Mouse (Mus musculus) limb, embryonic 10.5 days (tissue): ENCODE results near the gene Gm5039. TPM values are rescaled to one million over a fixed set of nuclear protein-coding genes. Genes with fewer than 3 reads are reported as not detected.
A peak's percentile ranks its signal among the peaks of the same experiment; 100 is the strongest.
"Not testable (repeated sequence)": the region's sequence is repeated elsewhere in the genome, so short reads cannot be mapped to it uniquely, and the experiment has no call there.

ENCODE experiments used
- DNase-seq: peaks from one replicate; pipeline ENCODE4 v3.0.0-alpha.2; 2017; ENCODE audit warnings: low spot score
- H3K27ac ChIP-seq: fragments of 300-500 bp; sonication (generic); 2 replicates; pipeline ENCODE4 v1.5.1; 2016; ENCODE audit warnings: mild to moderate bottlenecking
- H3K27me3 ChIP-seq: fragments of 300-500 bp; sonication (generic); 2 replicates; pipeline ENCODE4 v1.6.1; 2016; ENCODE audit warnings: low read depth, mild to moderate bottlenecking; ENCODE audit not compliant: poor library complexity, severe bottlenecking
- H3K36me3 ChIP-seq: fragments of 300-500 bp; sonication (generic); 2 replicates; pipeline ENCODE4 v1.6.1; 2016; ENCODE audit warnings: mild to moderate bottlenecking, moderate library complexity
- H3K4me1 ChIP-seq: fragments of 300-500 bp; sonication (generic); 2 replicates; pipeline ENCODE4 v1.6.1; 2016
- H3K4me3 ChIP-seq: fragments of 300-500 bp; sonication (generic); 2 replicates; pipeline ENCODE4 v1.5.1; 2016; ENCODE audit warnings: mild to moderate bottlenecking, moderate library complexity
- H3K9me3 ChIP-seq: fragments of 300-500 bp; sonication (generic); replicated peaks from 2 replicates; pipeline ENCODE4 v1.6.1; 2016; ENCODE audit warnings: mild to moderate bottlenecking
- WGBS: fragments of 180-500 bp; shearing (Covaris S2); methylation state at CpG from one replicate; pipeline ENCODE4 v1.1.7; 2016; 5-methylcytosine and 5-hydroxymethylcytosine counted together
- polyA plus RNA-seq: library from polyadenylated mRNA; unstranded; fragments of >200 nt; fragmentation: Nextera tagmentation; extraction: Ambion mirVana; gene quantifications from 2 replicates; pipeline ENCODE4 v1.2.1, GENCODE M21; 2016

The Gm5039 gene
- not detected in 2 replicates for polyA plus RNA-seq

GRCm38 (mm10) chr12:88323926-88324325, at the start of gene Gm5039:
Gm5039 (minus strand) TSS chr12:88324026.
- H3K4me1 ChIP-seq, H3K27me3 ChIP-seq, H3K27ac ChIP-seq, H3K4me3 ChIP-seq, H3K36me3 ChIP-seq, DNase-seq, H3K9me3 ChIP-seq: not testable (repeated sequence)
- WGBS: 91% methylated on average over 2 of the region's 2 CpGs

GRCm38 (mm10) chr12:88372018-88372417, 48.2 kb upstream of the Gm5039 start:
- Histone ChIP-seq H3K9me3 (no peaks in the 10 kb centered on the region), H3K27me3 (no peaks in the 10 kb centered on the region), H3K36me3 (no peaks in the 10 kb centered on the region), H3K4me1 (no peaks in the 10 kb centered on the region), H3K27ac (no peak overlapping the region), H3K4me3 (no peak overlapping the region)
- 83% methylated on average over 5 of the region's 5 CpGs for WGBS
- DNase-seq: no peak

- not testable (repeated sequence) for H3K4me3 ChIP-seq, H3K27me3 ChIP-seq, DNase-seq, H3K9me3 ChIP-seq, H3K36me3 ChIP-seq, H3K27ac ChIP-seq, H3K4me1 ChIP-seq
- WGBS: 0% methylated on average over 1 of the region's 1 CpGs
Observed at GRCm38 (mm10) chr12:88370321-88370720, 46.5 kb upstream of the Gm5039 start.

GRCm38 (mm10) chr12:88369690-88370089, 45.9 kb upstream of the Gm5039 start:
- H3K36me3 ChIP-seq, DNase-seq, H3K4me1 ChIP-seq, H3K27me3 ChIP-seq, H3K4me3 ChIP-seq, H3K9me3 ChIP-seq, H3K27ac ChIP-seq: not testable (repeated sequence)
- WGBS: 83% methylated on average over 4 of the region's 4 CpGs

GRCm38 (mm10) chr12:88368618-88369017, 44.8 kb upstream of the Gm5039 start:
- H3K4me1 ChIP-seq: no peaks in the 10 kb centered on the region
- H3K27me3 ChIP-seq: no peaks in the 10 kb centered on the region
- WGBS: 87% methylated on average over 4 of the region's 4 CpGs
- H3K9me3 ChIP-seq: no peaks in the 10 kb centered on the region
- H3K36me3 ChIP-seq: no peaks in the 10 kb centered on the region
- no peak overlapping the region for H3K4me3 ChIP-seq
- H3K27ac ChIP-seq: no peak overlapping the region
- DNase-seq: no peak

- no peaks in the 10 kb centered on the region for H3K27me3 ChIP-seq
- 91% methylated on average over 4 of the region's 4 CpGs for WGBS
- H3K36me3 ChIP-seq: no peaks in the 10 kb centered on the region
- no peak overlapping the region for H3K4me3 ChIP-seq
- H3K27ac ChIP-seq: no peak overlapping the region
- DNase-seq: no peak
- no peaks in the 10 kb centered on the region for H3K4me1 ChIP-seq
- no peaks in the 10 kb centered on the region for H3K9me3 ChIP-seq
Observed at GRCm38 (mm10) chr12:88367673-88368072, 43.8 kb upstream of the Gm5039 start.

GRCm38 (mm10) chr12:88361120-88361445, 37.3 kb upstream of the Gm5039 start:
- H3K36me3 ChIP-seq: no peaks in the 10 kb centered on the region
- DNase-seq: no peak
- H3K4me3 ChIP-seq: peak overlapping the region; percentile 77
- no peaks in the 10 kb centered on the region for H3K27me3 ChIP-seq
- H3K27ac ChIP-seq: peak overlapping the region; percentile 87
- WGBS: 56% methylated on average over 9 of the region's 9 CpGs
- H3K4me1 ChIP-seq: 0 out of 2 replicates have a peak, but pooled peaks cover 6% of the 10 kb centered on the region
- H3K9me3 ChIP-seq: no peaks in the 10 kb centered on the region

GRCm38 (mm10) chr12:88360441-88361119, 36.8 kb upstream of the Gm5039 start, which contains the start of gene Adck1:
Adck1 (plus strand) TSS chr12:88360554.
- Histone ChIP-seq H3K27me3 (no peaks in the 10 kb centered on the region), H3K4me1 (0 out of 2 replicates have a peak, but pooled peaks cover 6% of the 10 kb centered on the region), H3K4me3 (peak within 1 kb of the TSS; percentile 77), H3K36me3 (no peaks in the 10 kb centered on the region), H3K27ac (peak within 1 kb of the TSS; percentile 87), H3K9me3 (no peaks in the 10 kb centered on the region)
- WGBS: 1% methylated on average over 38 of the region's 38 CpGs
- DNase-seq: peak; percentile 88

GRCm38 (mm10) chr12:88354182-88354702, 30.4 kb upstream of the Gm5039 start:
- WGBS: 18% methylated on average over 41 of the region's 41 CpGs
- no peaks in the 10 kb centered on the region for H3K27me3 ChIP-seq
- peak overlapping the region; percentile 45 for H3K4me3 ChIP-seq
- no peaks in the 10 kb centered on the region for H3K36me3 ChIP-seq
- H3K9me3 ChIP-seq: no peaks in the 10 kb centered on the region
- H3K4me1 ChIP-seq: peaks cover 4% of the 10 kb centered on the region
- peak overlapping the region; percentile 72 for H3K27ac ChIP-seq
- peak; percentile 45 for DNase-seq

- H3K4me1 ChIP-seq, H3K27ac ChIP-seq, H3K4me3 ChIP-seq, H3K9me3 ChIP-seq, H3K27me3 ChIP-seq, H3K36me3 ChIP-seq, DNase-seq: not testable (repeated sequence)
- 74% methylated on average over 2 of the region's 2 CpGs for WGBS
Observed at GRCm38 (mm10) chr12:88341286-88341685, 17.5 kb upstream of the Gm5039 start.

- H3K4me1 ChIP-seq, H3K4me3 ChIP-seq, H3K9me3 ChIP-seq, H3K27ac ChIP-seq, H3K27me3 ChIP-seq, H3K36me3 ChIP-seq, DNase-seq: not testable (repeated sequence)
- WGBS: 79% methylated on average over 4 of the region's 4 CpGs
Observed at GRCm38 (mm10) chr12:88336662-88337413, 13.0 kb upstream of the Gm5039 start.

- no peak for DNase-seq
- Histone ChIP-seq H3K36me3 (no peaks in the 10 kb centered on the region), H3K4me1 (no peaks in the 10 kb centered on the region), H3K4me3 (no peak overlapping the region), H3K27me3 (no peaks in the 10 kb centered on the region), H3K9me3 (no peaks in the 10 kb centered on the region), H3K27ac (no peak overlapping the region)
- 79% methylated on average over 3 of the region's 3 CpGs for WGBS
Observed at GRCm38 (mm10) chr12:88314556-88314955, 9.3 kb downstream of the Gm5039 start.

GRCm38 (mm10) chr12:88297171-88297570, 26.7 kb downstream of the Gm5039 start:
- H3K36me3 ChIP-seq, H3K27me3 ChIP-seq, DNase-seq, H3K4me1 ChIP-seq, H3K4me3 ChIP-seq, H3K9me3 ChIP-seq, H3K27ac ChIP-seq: not testable (repeated sequence)
- 82% methylated on average over 2 of the region's 2 CpGs for WGBS
